Mouse (Mus musculus) cortical plate, adult 2 months (tissue): ENCODE data around the gene Sidt1.

Source experiments
- CTCF ChIP-seq: fragments of 200-500 bp; IDR thresholded peaks from 2 replicates; pipeline ENCODE4 v1.5.1; 2011; ENCODE audit warnings: mild to moderate bottlenecking, control low read depth, low read length; ENCODE audit not compliant: insufficient read depth; ENCODE audit errors: extremely low read depth
- POLR2A ChIP-seq: fragments of 200-500 bp; IDR thresholded peaks from 2 replicates; pipeline ENCODE4 v1.6.1; 2011; ENCODE audit warnings: mild to moderate bottlenecking, low read length, control low read depth; ENCODE audit not compliant: insufficient read depth; ENCODE audit errors: extremely low read depth

- no peak for TF ChIP-seq POLR2A
- no peak for TF ChIP-seq CTCF
These were observed 4.4 kb downstream of the Sidt1 start for GRCm38 (mm10) chr16:44328644-44329043.
